Mouse (Mus musculus) layer of hippocampus, postnatal 14 days (tissue): ENCODE data around the gene Ulk4. TPM values are rescaled to one million over a fixed set of nuclear protein-coding genes. Genes with fewer than 3 reads are reported as not detected.

Experiments
- DNase-seq, 2 experiments: peaks; one replicate each; pipeline ENCODE4 v3.0.0; 2021 to 2022; ENCODE audit warnings: low spot score in 2 of 2, mixed read lengths in 1 of 2
- total RNA-seq, 2 experiments: library from RNA; stranded (reverse); gene quantifications; 2 replicates each; pipeline ENCODE4 v1.2.3; 2021

Gene Ulk4
- total RNA-seq, 2 experiments from 2014 or later, result 8.2 to 9.4 TPM

DNA sequence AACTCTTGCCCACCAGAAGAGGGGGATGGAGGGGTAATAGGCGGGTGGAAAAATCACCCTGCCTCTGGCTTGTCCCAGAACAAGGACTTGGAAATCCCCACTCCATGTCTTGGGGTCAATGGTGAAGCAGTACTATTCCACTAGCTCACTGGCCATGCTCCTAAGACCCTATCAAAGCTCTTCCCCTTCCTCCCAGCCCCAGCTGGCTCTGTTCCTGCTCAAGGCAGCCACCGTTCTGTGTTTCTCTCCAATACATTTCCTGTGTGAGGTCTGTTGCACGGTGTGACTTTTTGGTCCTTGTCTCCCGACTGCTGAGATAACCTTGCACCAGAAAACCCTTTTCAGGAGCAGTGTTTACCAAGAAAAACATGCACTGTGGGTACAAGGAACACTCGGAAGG lies 155.0 kb downstream of the Ulk4 start:
- no peak for DNase-seq

DNA sequence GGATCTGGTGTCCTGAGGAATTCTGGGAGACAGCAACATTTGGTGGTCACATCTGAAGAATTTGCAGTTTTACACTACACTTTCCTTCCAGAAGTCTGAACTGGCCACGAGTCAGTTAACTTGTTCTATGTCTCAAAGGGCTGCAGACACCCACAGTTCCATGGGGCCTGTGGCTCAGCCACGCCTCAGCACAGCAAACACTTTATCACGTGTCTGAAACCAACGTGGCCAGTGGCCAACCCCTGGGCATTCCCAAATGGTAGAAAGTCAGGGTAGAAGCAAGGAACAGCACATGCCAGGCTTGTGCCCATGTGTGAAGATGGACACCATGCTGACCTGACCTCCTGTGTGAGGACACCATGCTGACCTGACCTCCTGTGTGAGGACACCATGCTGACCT lies 159.1 kb downstream of the Ulk4 start:
- DNase-seq, result no peak

GRCm38 (mm10) chr9:121112131-121112530 lies 164.9 kb downstream of the Ulk4 start:
- DNase-seq, result no peak

DNA sequence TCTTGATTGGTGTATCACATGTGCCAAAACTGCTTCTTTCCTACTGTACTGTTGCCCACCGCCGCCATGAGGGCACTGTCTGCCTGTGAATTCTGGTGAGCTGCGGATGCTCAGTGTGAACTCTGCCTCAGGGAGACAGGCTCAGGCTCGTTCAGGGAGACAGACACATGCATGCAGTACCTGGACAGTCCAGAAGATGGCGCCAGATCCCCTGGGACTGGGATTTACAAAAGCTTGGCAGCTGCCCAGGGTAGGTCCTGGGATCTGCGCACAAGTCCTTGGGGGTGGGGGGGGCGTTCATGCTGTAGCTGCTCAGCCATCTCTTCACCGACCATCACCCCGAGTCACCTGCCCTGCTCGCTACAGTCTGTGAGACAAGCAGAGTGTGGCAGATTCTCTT lies 168.9 kb downstream of the Ulk4 start:
- DNase-seq, result peak; percentile 67 to 69

DNA sequence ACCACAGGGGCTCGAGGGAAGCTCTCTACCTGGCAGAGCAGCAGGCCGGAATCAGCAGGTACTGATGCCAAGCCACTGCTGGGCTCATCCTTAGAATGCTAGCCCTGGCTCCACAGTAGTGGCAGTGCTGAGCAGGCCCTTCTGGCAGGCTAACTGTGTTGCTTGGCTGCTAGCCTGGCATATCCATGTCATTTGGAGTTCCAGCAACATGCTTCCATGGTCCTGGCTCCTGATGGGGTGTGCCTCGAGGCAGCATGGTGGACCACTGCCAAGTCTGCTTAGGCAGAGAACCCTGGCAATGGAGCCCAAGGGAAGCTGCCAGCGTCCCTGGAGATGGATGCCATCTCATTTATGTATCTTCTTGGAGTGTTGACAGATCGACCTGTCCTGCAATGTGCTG lies 169.4 kb downstream of the Ulk4 start:
- peak; percentile 81 to 90 for DNase-seq

DNA sequence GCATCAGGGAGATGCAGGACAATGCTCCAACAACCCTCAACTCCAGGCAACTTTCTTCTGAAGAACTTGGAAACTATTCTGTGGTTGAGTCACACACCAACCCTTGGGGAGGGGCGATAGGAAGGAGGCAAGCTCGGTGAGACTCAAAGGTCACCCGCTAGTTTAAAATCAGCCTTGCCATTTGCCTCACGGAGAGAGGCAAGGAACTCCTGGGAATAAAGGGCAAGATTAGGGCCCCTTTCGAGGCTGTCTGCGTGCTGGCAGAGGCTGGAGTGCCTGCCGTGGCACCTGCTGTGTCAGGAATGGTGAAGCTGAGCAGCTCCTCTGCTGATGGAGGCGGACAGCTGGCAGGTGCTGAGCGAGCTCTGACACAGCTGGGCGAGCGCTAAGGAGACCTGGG lies 169.9 kb downstream of the Ulk4 start:
- DNase-seq, result no peak

GRCm38 (mm10) chr9:121101516-121101915 lies 175.5 kb downstream of the Ulk4 start:
- no peak for DNase-seq

- no peak for DNase-seq
These were observed 177.5 kb downstream of the Ulk4 start for GRCm38 (mm10) chr9:121099453-121099852.

- DNase-seq, result no peak
These were observed 183.2 kb downstream of the Ulk4 start for GRCm38 (mm10) chr9:121093760-121094159.

GRCm38 (mm10) chr9:121092568-121092967 lies 184.4 kb downstream of the Ulk4 start:
- DNase-seq, result no peak

DNA sequence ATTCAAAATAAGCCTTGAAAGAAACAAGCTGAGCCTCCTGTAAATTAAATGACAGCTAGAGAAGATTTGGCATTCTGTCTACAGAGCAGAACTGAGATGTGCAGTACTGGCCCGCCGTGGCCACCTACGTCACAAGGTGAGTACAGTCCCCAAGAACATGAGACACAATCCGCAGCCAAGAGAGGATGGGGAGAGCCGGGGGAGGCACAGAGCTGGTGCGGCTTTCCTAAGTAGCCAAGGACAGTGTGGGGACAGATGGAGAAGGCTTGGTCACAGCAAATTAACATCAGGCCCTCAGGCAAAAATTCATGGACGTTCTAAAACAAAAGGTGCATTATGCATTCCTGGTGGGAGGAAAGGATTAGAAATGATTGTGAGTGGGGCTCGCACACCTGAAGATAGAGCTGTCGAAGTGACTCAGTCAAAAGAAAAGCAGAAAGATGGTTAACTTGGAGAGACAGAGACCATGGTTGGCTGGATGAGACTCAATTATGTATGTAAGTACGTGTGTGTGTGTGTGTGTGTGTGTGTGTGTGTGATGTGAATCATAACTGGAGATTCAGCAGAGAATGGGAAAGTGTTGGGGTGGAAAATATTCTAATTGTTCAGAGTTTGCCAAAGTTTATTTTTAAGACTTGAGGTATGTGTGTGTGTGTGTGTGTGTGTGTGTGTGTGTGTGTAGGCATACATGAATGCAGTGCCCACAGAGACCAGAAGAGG lies 185.8 kb downstream of the Ulk4 start:
- no peak for DNase-seq

DNA sequence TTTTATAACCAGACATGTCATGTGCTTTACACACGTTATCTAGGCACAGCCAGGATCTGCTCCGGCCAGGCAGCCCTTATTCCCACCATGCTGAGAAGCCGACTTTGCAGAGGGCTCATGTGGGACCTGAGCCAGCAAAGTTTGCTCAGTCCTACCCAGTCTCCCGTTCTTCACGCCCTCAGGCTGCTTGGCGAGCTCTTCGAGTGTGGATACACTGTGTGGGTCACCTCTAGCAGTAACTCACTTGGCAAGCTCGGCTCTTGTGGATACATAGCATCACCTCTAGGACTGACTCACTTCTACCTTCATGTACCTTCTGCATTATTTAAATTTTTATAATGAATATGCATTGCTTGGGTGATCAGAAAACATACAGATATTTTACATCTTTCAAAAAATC lies 189.3 kb downstream of the Ulk4 start:
- DNase-seq, result no peak

GRCm38 (mm10) chr9:121084191-121084590 lies 192.8 kb downstream of the Ulk4 start:
- no peak for DNase-seq

DNA sequence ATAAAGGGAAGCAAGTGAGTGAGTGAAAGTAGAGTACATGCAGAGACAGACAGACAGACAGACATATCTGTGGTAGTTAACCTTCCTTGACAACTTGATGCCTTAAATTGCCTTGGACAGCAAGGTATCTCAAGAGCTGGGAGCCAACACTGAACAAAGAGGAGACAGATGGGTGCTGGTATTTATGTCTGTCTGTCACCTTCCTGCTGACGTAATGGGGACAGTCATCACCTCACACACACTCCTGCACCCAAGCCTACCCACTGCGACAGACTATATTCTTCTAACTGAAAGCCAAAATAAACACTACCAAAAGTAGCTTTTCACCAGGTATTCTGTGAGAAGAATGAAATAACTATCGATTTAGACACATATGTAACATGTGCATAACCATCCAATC lies 196.2 kb downstream of the Ulk4 start:
- no peak for DNase-seq

- DNase-seq, result no peak
These were observed 196.6 kb downstream of the Ulk4 start for GRCm38 (mm10) chr9:121080413-121080812.

DNA sequence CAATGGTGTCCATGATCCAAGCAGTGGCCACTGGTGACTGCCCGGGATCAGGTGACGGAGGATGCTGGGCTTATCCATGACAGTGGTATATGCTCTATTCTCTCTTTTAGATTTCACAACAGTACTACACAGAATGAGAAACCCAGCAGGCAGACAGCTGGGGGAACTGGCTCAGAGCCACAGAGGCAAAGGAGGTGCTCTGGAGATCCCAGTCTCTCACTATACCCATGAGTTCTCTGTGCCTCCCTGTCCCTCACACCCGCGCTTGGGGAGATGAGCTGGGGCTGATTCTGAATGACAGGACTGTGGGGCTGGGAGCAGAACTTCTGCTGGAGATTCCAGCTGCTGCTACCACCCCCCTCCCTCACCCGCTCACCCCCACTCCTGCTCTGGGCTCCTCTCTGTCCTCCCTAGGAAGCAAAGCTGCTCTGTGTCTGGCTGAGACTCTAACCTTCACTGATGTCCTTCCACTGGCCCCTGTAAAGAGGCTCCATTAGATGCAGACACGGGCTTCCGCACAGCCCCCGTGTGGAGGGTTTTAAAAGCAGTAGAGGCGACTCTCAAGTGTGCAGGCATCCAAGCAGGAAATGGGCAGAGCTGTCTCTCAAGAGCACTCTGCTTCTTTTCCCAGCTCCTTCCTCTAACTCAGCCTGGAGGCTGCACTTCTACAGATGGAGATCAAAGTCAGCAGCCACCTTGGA lies 197.5 kb downstream of the Ulk4 start:
- peak in 1 of 2 experiments; percentile 48 for DNase-seq

DNA sequence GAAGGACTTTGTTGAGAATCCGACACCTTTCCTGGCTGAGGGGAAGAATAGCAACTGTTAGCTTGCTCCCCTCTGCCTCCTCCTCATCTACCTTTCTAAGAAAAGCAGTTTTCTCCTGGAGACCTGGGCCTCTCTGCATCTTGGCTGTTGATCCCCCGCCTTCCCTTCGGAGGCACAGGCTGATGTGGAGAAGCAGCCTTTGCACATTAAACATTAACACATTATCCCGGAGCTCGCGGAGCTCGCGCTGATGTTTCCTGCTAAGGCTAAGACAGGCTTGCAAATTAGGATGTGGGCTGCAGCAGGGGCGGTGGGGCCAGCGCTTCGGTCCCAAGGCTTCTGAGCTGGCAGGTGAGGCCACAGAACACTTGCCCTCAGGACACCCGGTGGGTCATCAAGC lies 200.7 kb downstream of the Ulk4 start:
- no peak for DNase-seq

DNA sequence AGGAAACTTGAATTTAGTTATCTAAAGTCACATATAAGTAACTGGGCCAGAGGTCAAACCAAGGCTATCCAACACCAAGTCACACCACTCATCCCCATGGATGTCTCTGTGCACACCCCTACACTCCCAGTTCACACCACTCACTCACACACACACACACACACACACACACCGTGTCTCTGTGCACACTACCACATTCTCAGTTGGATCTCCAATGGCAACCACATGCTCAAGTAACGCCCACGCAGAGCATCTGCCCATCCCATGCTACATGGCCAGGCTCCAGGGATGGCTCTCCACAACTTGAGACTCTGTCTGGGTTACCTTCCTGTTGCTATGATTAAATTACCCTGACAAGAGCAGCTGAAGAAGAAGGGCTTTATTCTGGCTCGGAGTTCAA lies 201.8 kb downstream of the Ulk4 start:
- DNase-seq, result peak; percentile 60 to 63

- no peak for DNase-seq
These were observed 202.3 kb downstream of the Ulk4 start for GRCm38 (mm10) chr9:121074726-121075125.

GRCm38 (mm10) chr9:121072127-121072757 lies 204.8 kb downstream of the Ulk4 start:
- no peak for DNase-seq

DNA sequence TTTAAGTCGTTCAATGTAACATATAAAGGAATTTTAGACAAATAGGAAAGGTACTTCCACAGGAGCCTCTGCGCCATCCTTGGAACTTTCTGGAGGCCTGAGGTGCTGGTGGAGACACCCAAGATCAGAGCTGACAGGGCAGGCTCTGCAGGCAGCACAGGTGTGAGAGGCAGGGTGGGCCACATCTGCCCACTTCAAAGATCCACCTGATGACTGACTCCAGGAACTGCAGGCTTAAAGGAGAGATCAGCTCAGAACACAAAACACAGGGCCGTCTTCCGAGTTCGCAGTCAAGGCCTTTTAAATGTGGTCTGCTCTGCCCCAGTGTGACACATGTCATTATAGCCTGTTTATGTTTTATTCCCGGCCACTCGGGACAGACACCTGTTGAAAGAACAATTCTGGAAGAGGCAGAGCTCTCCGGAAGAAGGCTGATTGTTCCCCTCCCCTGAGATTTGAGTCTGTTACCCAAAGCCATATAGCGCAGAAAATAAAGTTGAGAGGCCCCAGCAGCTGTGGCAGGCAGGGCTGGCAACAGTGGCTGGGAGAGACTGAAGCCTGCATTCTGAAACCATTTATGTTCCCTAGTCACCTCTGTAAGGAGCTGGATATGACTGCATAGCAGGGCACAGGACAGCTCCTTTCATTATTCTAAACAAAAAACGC lies 205.4 kb downstream of the Ulk4 start:
- DNase-seq, result no peak

DNA sequence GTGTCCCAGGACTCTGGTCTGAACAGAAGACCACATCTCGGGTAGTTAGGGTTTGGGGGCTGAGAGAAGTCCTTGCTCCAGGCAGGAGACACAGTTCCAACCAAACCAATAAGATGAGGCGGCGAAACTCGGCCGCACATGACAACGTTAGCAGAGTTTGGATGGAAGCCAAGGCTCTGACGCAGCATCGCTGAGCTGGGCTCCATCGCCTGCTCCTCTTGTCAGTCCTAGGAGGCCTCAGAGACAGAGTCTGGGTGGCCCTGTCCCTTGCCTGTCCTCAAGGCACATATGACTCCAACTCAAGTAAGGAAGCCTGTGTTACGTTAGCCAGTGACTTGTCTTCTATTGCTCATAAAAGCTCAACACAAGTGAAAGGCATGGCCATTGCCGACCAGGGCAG lies 205.9 kb downstream of the Ulk4 start:
- DNase-seq, result no peak
